Mouse (Mus musculus): ENCODE measurements around the gene Cldn3. TPM values are rescaled to one million over a fixed set of nuclear protein-coding genes. Genes with fewer than 3 reads are reported as not detected.

Gene Cldn3
- total and polyA plus RNA-seq, 3 experiments = not detected

DNA sequence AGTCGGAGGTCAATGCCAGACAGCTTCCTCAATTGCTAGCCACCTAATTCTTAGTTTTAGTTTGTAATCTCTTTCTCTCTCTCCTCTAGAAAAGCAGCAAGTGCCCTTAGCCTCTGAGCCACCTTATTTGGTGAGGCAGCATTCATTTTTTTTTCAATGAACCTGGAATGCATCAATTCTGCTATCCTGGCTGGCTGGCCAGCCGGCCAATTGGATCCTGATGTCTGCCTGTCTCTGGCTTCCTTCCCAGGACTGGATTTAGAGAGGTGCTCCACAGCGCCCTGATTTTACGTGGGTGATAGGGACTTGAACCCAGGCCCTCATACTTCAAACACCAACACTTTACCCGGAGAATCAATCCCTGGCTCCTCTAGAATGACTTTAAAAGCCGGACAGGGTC, 12.3 kb downstream of the Cldn3 start:
- H3K9me3 ChIP-seq (replicated peaks; ENCODE audit: low read length) = no peaks in the 10 kb centered on the region
- in situ Hi-C loops (cut with MboI; ENCODE audit: low pct_ligation_motif_present, low pct_unique_long_range_greater_than_20kb, low sequenced_read_pairs) = no loop called here
- H3K36me3 ChIP-seq (replicated peaks in 1 of 2; ENCODE audit: control insufficient read depth in 1 of 2, insufficient read depth in 1 of 2, low read length in 1 of 2) = no peaks in the 10 kb centered on the region
- no peak overlapping the region for H3K9ac ChIP-seq (ENCODE audit: insufficient read depth, low read depth)
- no peak overlapping the region for H3K27ac ChIP-seq (ENCODE audit: insufficient read depth, low read depth)
- no peak overlapping the region for H3K4me2 ChIP-seq (ENCODE audit: insufficient read depth, low read depth, poor library complexity, severe bottlenecking)
- H3K4me1 ChIP-seq (ENCODE audit: control insufficient read depth in 1 of 2, insufficient read depth in 2 of 2) = peaks cover 4 to 8% of the 10 kb centered on the region in 2 experiments
- no peak for DNase-seq (ENCODE audit: extremely low read depth)
- dilution Hi-C loops (cut with MboI; ENCODE audit: extremely low pct_ligation_motif_present, extremely low pct_unique_long_range_greater_than_20kb, low sequenced_read_pairs) = no loop called here
- no peak for TF ChIP-seq NRF1 (IDR thresholded peaks at IDR 0.05; ENCODE audit: low read depth, low read length)
- no peak for TF ChIP-seq POLR2AphosphoS2 (IDR thresholded peaks at IDR 0.05; ENCODE audit: low read depth, low read length)
- no peak for TF ChIP-seq USF1 (IDR thresholded peaks at IDR 0.05; ENCODE audit: low read depth, low read length)
- no peak for TF ChIP-seq MAFK (IDR thresholded peaks at IDR 0.05; ENCODE audit: insufficient replicate concordance, low read length)
- no peak for TF ChIP-seq PAX5 (IDR thresholded peaks at IDR 0.05; ENCODE audit: low read length)
- TF ChIP-seq MXI1 (IDR thresholded peaks at IDR 0.05; ENCODE audit: low read depth, low read length) = no peak
- no peak for TF ChIP-seq JUN (IDR thresholded peaks at IDR 0.05; ENCODE audit: insufficient read depth, low read depth, low read length)
- no peak for TF ChIP-seq ZMIZ1 (IDR thresholded peaks at IDR 0.05; ENCODE audit: low read depth, low read length)
- TF ChIP-seq RAD21 (IDR thresholded peaks at IDR 0.05; ENCODE audit: low read depth, low read length) = no peak
- TF ChIP-seq UBTF (IDR thresholded peaks at IDR 0.05; ENCODE audit: low read depth, low read length) = no peak
- no peak for TF ChIP-seq BHLHE40 (IDR thresholded peaks at IDR 0.05; ENCODE audit: low read depth, low read length)
- TF ChIP-seq KAT2A (IDR thresholded peaks at IDR 0.05; ENCODE audit: insufficient replicate concordance, low read length) = no peak
- TF ChIP-seq RCOR1 (conservative IDR thresholded peaks at IDR 0.05; ENCODE audit: low read depth, low read length) = no peak
- TF ChIP-seq ZNF384 (IDR thresholded peaks at IDR 0.05; ENCODE audit: low read depth, low read length) = no peak
- TF ChIP-seq TBP (conservative IDR thresholded peaks at IDR 0.05; ENCODE audit: low read depth, low read length) = no peak
- H3K27me3 ChIP-seq (replicated peaks) = peaks cover 62% of the 10 kb centered on the region
- no peaks in the 10 kb centered on the region for H3K79me2 ChIP-seq (replicated peaks; ENCODE audit: control insufficient read depth, extremely low read depth, insufficient read depth, poor library complexity, severe bottlenecking)
- no peak overlapping the region for H3K4me3 ChIP-seq (replicated peaks in 1 of 3; ENCODE audit: low read depth in 2 of 3, low read length in 2 of 3, poor library complexity in 1 of 3)

- no peak overlapping the region for H3K4me2 ChIP-seq (ENCODE audit: insufficient read depth, low read depth, poor library complexity, severe bottlenecking)
- no peak for DNase-seq (ENCODE audit: extremely low read depth)
- no peaks in the 10 kb centered on the region for H3K79me2 ChIP-seq (replicated peaks; ENCODE audit: control insufficient read depth, extremely low read depth, insufficient read depth, poor library complexity, severe bottlenecking)
- peaks cover 59% of the 10 kb centered on the region for H3K27me3 ChIP-seq (replicated peaks)
- no peaks in the 10 kb centered on the region for H3K9me3 ChIP-seq (replicated peaks; ENCODE audit: low read length)
- dilution Hi-C loops (cut with MboI; ENCODE audit: extremely low pct_ligation_motif_present, extremely low pct_unique_long_range_greater_than_20kb, low sequenced_read_pairs) (no loop called here), in situ Hi-C loops (cut with MboI; ENCODE audit: low pct_ligation_motif_present, low pct_unique_long_range_greater_than_20kb, low sequenced_read_pairs) (no loop called here)
- no peak for TF ChIP-seq UBTF (IDR thresholded peaks at IDR 0.05; ENCODE audit: low read depth, low read length)
- no peak for TF ChIP-seq SMC3 (IDR thresholded peaks at IDR 0.05; ENCODE audit: low read depth, low read length)
- no peak for TF ChIP-seq RAD21 (IDR thresholded peaks at IDR 0.05; ENCODE audit: low read depth, low read length)
- no peak for TF ChIP-seq KAT2A (IDR thresholded peaks at IDR 0.05; ENCODE audit: insufficient replicate concordance, low read length)
- no peak for TF ChIP-seq GABPA (IDR thresholded peaks at IDR 0.05; ENCODE audit: insufficient replicate concordance, low read depth, low read length)
- no peak for TF ChIP-seq E2F4 (IDR thresholded peaks at IDR 0.05; ENCODE audit: insufficient replicate concordance, low read depth, low read length)
- TF ChIP-seq MXI1 (IDR thresholded peaks at IDR 0.05; ENCODE audit: low read depth, low read length) = no peak
- no peak for TF ChIP-seq NRF1 (IDR thresholded peaks at IDR 0.05; ENCODE audit: low read depth, low read length)
- TF ChIP-seq RCOR1 (conservative IDR thresholded peaks at IDR 0.05; ENCODE audit: low read depth, low read length) = no peak
- TF ChIP-seq ZMIZ1 (IDR thresholded peaks at IDR 0.05; ENCODE audit: low read depth, low read length) = no peak
- no peak for TF ChIP-seq MEF2A (IDR thresholded peaks at IDR 0.05; ENCODE audit: borderline replicate concordance, low read depth, low read length)
- TF ChIP-seq USF1 (IDR thresholded peaks at IDR 0.05; ENCODE audit: low read depth, low read length) = no peak
- no peak for TF ChIP-seq NELFE (IDR thresholded peaks at IDR 0.05; ENCODE audit: low read depth, low read length)
- TF ChIP-seq TCF12 (IDR thresholded peaks at IDR 0.05; ENCODE audit: low read depth, low read length) = no peak
- TF ChIP-seq SIN3A (IDR thresholded peaks at IDR 0.05; ENCODE audit: low read length) = no peak
- no peak overlapping the region for H3K4me3 ChIP-seq (replicated peaks in 1 of 3; ENCODE audit: low read depth in 2 of 3, low read length in 2 of 3, poor library complexity in 1 of 3)
- peaks cover 4 to 8% of the 10 kb centered on the region in 2 experiments for H3K4me1 ChIP-seq (ENCODE audit: control insufficient read depth in 1 of 2, insufficient read depth in 2 of 2)
- no peaks in the 10 kb centered on the region for H3K36me3 ChIP-seq (replicated peaks in 1 of 2; ENCODE audit: control insufficient read depth in 1 of 2, insufficient read depth in 1 of 2, low read length in 1 of 2)
- no peak overlapping the region for H3K9ac ChIP-seq (ENCODE audit: insufficient read depth, low read depth)
- no peak overlapping the region for H3K27ac ChIP-seq (ENCODE audit: insufficient read depth, low read depth)
Observed at GRCm38 (mm10) chr5:134999797-135000196, 13.8 kb downstream of the Cldn3 start.

Data from CH12.LX (cell line).